Mouse (Mus musculus) adrenal gland, postnatal 14 days (tissue): ENCODE measurements around the gene Nptxr. TPM values are rescaled to one million over a fixed set of nuclear protein-coding genes. Genes with fewer than 3 reads are reported as not detected.

ENCODE experiments used
- DNase-seq: peaks from one replicate; pipeline ENCODE4 v3.0.0; 2021; ENCODE audit warnings: mixed read lengths
- long read RNA-seq, 2 experiments: library from polyadenylated mRNA; stranded (forward); transcript quantifications; one replicate each; pipeline ENCODE4 v2.0.0; 2021
- total RNA-seq: library from RNA; stranded (reverse); gene quantifications from 2 replicates; pipeline ENCODE4 v1.2.3, GENCODE M21; 2021

The Nptxr gene
- total RNA-seq = 7.0 and 8.4 TPM in 2 replicates
- long read RNA-seq, experiment 1, full-length matches to known transcripts = 1 of 1 reads
- long read RNA-seq, experiment 1, partial matches to known transcripts = 0 of 1 reads
- long read RNA-seq, experiment 1, other reads (novel, unspliced or antisense) = 0 of 1 reads
- long read RNA-seq, experiment 2, partial matches to known transcripts = 0 of 2 reads
- long read RNA-seq, experiment 2, other reads (novel, unspliced or antisense) = 2 of 2 reads

- DNase-seq = peak; percentile 72
Measured at GRCm38 (mm10) chr15:79804352-79805071, at the start of gene Nptxr. Gene Nptxr, minus strand, starts transcription at chr15:79804766.

GRCm38 (mm10) chr15:79850143-79850542 lies 45.6 kb upstream of the Nptxr start:
- no peak for DNase-seq

- no peak for DNase-seq
Measured at GRCm38 (mm10) chr15:79847100-79847499, 42.5 kb upstream of the Nptxr start.

GRCm38 (mm10) chr15:79845986-79846385 lies 41.4 kb upstream of the Nptxr start:
- no peak for DNase-seq

- no peak for DNase-seq
Measured at GRCm38 (mm10) chr15:79842985-79843384, 38.4 kb upstream of the Nptxr start.

GRCm38 (mm10) chr15:79840281-79840680 lies 35.7 kb upstream of the Nptxr start:
- no peak for DNase-seq

- DNase-seq = no peak
Measured at GRCm38 (mm10) chr15:79834881-79835260, 30.3 kb upstream of the Nptxr start.

GRCm38 (mm10) chr15:79834130-79834880 lies 29.7 kb upstream of the Nptxr start, which contains the start of the genes Npcd and Cbx6:
Gene Npcd, minus strand, starts transcription at chr15:79834237.
Gene Cbx6, minus strand, starts transcription at chr15:79834688.
- DNase-seq = peak; percentile 98

- peak; percentile 43 for DNase-seq
Measured at GRCm38 (mm10) chr15:79833251-79834050, 28.9 kb upstream of the Nptxr start.

GRCm38 (mm10) chr15:79832064-79832900 lies 27.7 kb upstream of the Nptxr start:
- DNase-seq = peak; percentile 86

GRCm38 (mm10) chr15:79830388-79830787 lies 25.8 kb upstream of the Nptxr start:
- DNase-seq = peak; percentile 87

GRCm38 (mm10) chr15:79829431-79829830 lies 24.9 kb upstream of the Nptxr start:
- no peak for DNase-seq

- peak; percentile 65 for DNase-seq
Measured at GRCm38 (mm10) chr15:79828366-79829035, 23.9 kb upstream of the Nptxr start.

- DNase-seq = no peak
Measured at GRCm38 (mm10) chr15:79827778-79828210, 23.2 kb upstream of the Nptxr start.

- DNase-seq = no peak
Measured at GRCm38 (mm10) chr15:79827061-79827777, 22.7 kb upstream of the Nptxr start.

GRCm38 (mm10) chr15:79826221-79826935 lies 21.8 kb upstream of the Nptxr start:
- DNase-seq = no peak

- peak; percentile 30 for DNase-seq
Measured at GRCm38 (mm10) chr15:79825146-79825825, 20.7 kb upstream of the Nptxr start.

- peak; percentile 72 for DNase-seq
Measured at GRCm38 (mm10) chr15:79823588-79824280, 19.2 kb upstream of the Nptxr start.
